Mouse (Mus musculus) intestine, postnatal 0 days (tissue): Measurements from ENCODE around the gene Polr2g. TPM values are rescaled to one million over a fixed set of nuclear protein-coding genes. Genes with fewer than 3 reads are reported as not detected.
"Not testable (repeated sequence)": the region's sequence is repeated elsewhere in the genome, so short reads cannot be mapped to it uniquely, and the experiment has no call there.

Experiments
- ATAC-seq: fragments of 200-750 bp; cut with Nextera tagmentation; 2 replicates; pipeline ENCODE4 v1.8.0; 2017; ENCODE audit warnings: mild to moderate bottlenecking, moderate TSS enrichment, moderate library complexity
- H3K27ac ChIP-seq: fragments of 300-500 bp; sonication (generic); 2 replicates; pipeline ENCODE4 v1.5.1; 2014; ENCODE audit warnings: mild to moderate bottlenecking, low read depth, low read length, moderate library complexity
- H3K27me3 ChIP-seq: fragments of 300-500 bp; sonication (generic); replicated peaks from 2 replicates; pipeline ENCODE4 v1.6.1; 2014; ENCODE audit warnings: low read length, mixed read lengths; ENCODE audit not compliant: control insufficient read depth, insufficient read depth
- H3K36me3 ChIP-seq: fragments of 300-500 bp; sonication (generic); 2 replicates; pipeline ENCODE4 v1.6.1; 2014; ENCODE audit warnings: mild to moderate bottlenecking, moderate library complexity; ENCODE audit not compliant: control insufficient read depth, insufficient read depth
- H3K4me1 ChIP-seq: fragments of 300-500 bp; sonication (generic); replicated peaks from 2 replicates; pipeline ENCODE4 v1.6.1; 2014; ENCODE audit warnings: antibody characterized with exemption, low read length, mixed read lengths; ENCODE audit not compliant: control insufficient read depth, insufficient read depth
- H3K4me2 ChIP-seq: fragments of 300-500 bp; sonication (generic); replicated peaks from 2 replicates; pipeline ENCODE4 v1.6.1; 2014; ENCODE audit warnings: low read depth, mild to moderate bottlenecking, moderate library complexity
- H3K4me3 ChIP-seq: fragments of 300-500 bp; sonication (generic); 2 replicates; pipeline ENCODE4 v1.5.1; 2014; ENCODE audit warnings: low read depth, low read length
- H3K9ac ChIP-seq: fragments of 300-500 bp; sonication (generic); 2 replicates; pipeline ENCODE4 v1.6.1; 2014; ENCODE audit warnings: mild to moderate bottlenecking, low read depth, low read length
- H3K9me3 ChIP-seq: fragments of 300-500 bp; sonication (generic); 2 replicates; pipeline ENCODE4 v1.6.1; 2016; ENCODE audit warnings: mixed run types; ENCODE audit not compliant: control insufficient read depth
- CTCF ChIP-seq: sonication (generic); IDR thresholded peaks from 2 replicates; pipeline ENCODE4 v1.5.1; 2016; ENCODE audit warnings: low read depth, mild to moderate bottlenecking, control low read depth, antibody characterized with exemption, moderate library complexity
- WGBS: fragments of 180-500 bp; shearing (Covaris S2); extraction: QIAGEN DNeasy Blood & Tissue Kit; methylation state at CpG from one replicate; pipeline ENCODE4 v1.1.7; 2014; 5-methylcytosine and 5-hydroxymethylcytosine counted together
- polyA plus RNA-seq: library from polyadenylated mRNA; unstranded; fragments of >200 nt; fragmentation: Nextera tagmentation; extraction: Ambion mirVana; gene quantifications from 2 replicates; pipeline ENCODE4 v1.2.1, GENCODE M21; 2015

The Polr2g gene
- polyA plus RNA-seq, 1 experiment from 2014 or later = 114 TPM

- H3K4me2 ChIP-seq = peak within 1 kb of the TSS; percentile 89
- H3K27me3 ChIP-seq = no peaks in the 10 kb centered on the region
- H3K4me1 ChIP-seq = no peaks in the 10 kb centered on the region
- H3K9me3 ChIP-seq = no peaks in the 10 kb centered on the region
- no peak for ATAC-seq
- WGBS = 81% methylated on average over 11 of the region's 11 CpGs
- TF ChIP-seq CTCF = no peak
- peak within 1 kb of the TSS; percentile 62 for H3K4me3 ChIP-seq
- H3K9ac ChIP-seq = peak within 1 kb of the TSS; percentile 83
- H3K36me3 ChIP-seq = peaks cover 11% of the 10 kb centered on the region; the same call in 1 of the 2 replicates
- peak within 1 kb of the TSS; percentile 92 for H3K27ac ChIP-seq
These were observed 40.9 kb upstream of the Polr2g start, which contains the start of gene Gng3 for GRCm38 (mm10) chr19:8839103-8839907. Gene Gng3 (minus strand): TSS chr19:8839194.

GRCm38 (mm10) chr19:8838041-8838730 lies 39.8 kb upstream of the Polr2g start:
- H3K9ac ChIP-seq = peak overlapping the region; percentile 83
- H3K4me3 ChIP-seq = peak overlapping the region; percentile 62
- WGBS = 20% methylated on average over 15 of the region's 15 CpGs
- H3K9me3 ChIP-seq = no peaks in the 10 kb centered on the region
- no peaks in the 10 kb centered on the region for H3K4me1 ChIP-seq
- no peaks in the 10 kb centered on the region for H3K27me3 ChIP-seq
- no peak for TF ChIP-seq CTCF
- peak overlapping the region; percentile 92 for H3K27ac ChIP-seq
- H3K36me3 ChIP-seq = peaks cover 15% of the 10 kb centered on the region
- no peak for ATAC-seq
- peak overlapping the region; percentile 89 for H3K4me2 ChIP-seq

- peaks cover 24% of the 10 kb centered on the region for H3K36me3 ChIP-seq
- no peaks in the 10 kb centered on the region for H3K9me3 ChIP-seq
- peak within 1 kb of the TSS; percentile 89 for H3K4me2 ChIP-seq
- peak within 1 kb of the TSS; percentile 83 for H3K9ac ChIP-seq
- peak within 1 kb of the TSS; percentile 92 for H3K27ac ChIP-seq
- peak; percentile 74 for TF ChIP-seq CTCF
- ATAC-seq = peak; percentile 74
- no peaks in the 10 kb centered on the region for H3K4me1 ChIP-seq
- H3K27me3 ChIP-seq = no peaks in the 10 kb centered on the region
- WGBS = under 1% methylated on average over 38 of the region's 38 CpGs
- peak within 1 kb of the TSS; percentile 62 for H3K4me3 ChIP-seq
These were observed 38.9 kb upstream of the Polr2g start, which contains the start of gene Bscl2 for GRCm38 (mm10) chr19:8837251-8837791. Gene Bscl2 (plus strand): TSS chr19:8837467.

- not testable (repeated sequence) for H3K4me1 ChIP-seq, ATAC-seq, H3K27me3 ChIP-seq, H3K9me3 ChIP-seq, H3K27ac ChIP-seq, H3K4me3 ChIP-seq, H3K9ac ChIP-seq, H3K4me2 ChIP-seq
- WGBS = 92% methylated on average over 10 of the region's 10 CpGs
- peaks cover 34% of the 10 kb centered on the region for H3K36me3 ChIP-seq
These were observed 38.0 kb upstream of the Polr2g start for GRCm38 (mm10) chr19:8836327-8836726.

- Histone ChIP-seq H3K4me3 (no peak overlapping the region), H3K27me3 (no peaks in the 10 kb centered on the region), H3K36me3 (peaks cover 67% of the 10 kb centered on the region), H3K27ac (no peak overlapping the region), H3K9ac (no peak overlapping the region), H3K4me1 (no peaks in the 10 kb centered on the region), H3K4me2 (no peak overlapping the region), H3K9me3 (no peaks in the 10 kb centered on the region)
- WGBS = 89% methylated on average over 4 of the region's 4 CpGs
- TF ChIP-seq CTCF = no peak
- no peak for ATAC-seq
These were observed 34.6 kb upstream of the Polr2g start for GRCm38 (mm10) chr19:8832971-8833370.

- H3K36me3 ChIP-seq = peaks cover 82% of the 10 kb centered on the region
- TF ChIP-seq CTCF = no peak
- no peak for ATAC-seq
- H3K27ac ChIP-seq = no peak overlapping the region
- H3K4me2 ChIP-seq = no peak overlapping the region
- no peak overlapping the region for H3K4me3 ChIP-seq
- no peaks in the 10 kb centered on the region for H3K4me1 ChIP-seq
- H3K9me3 ChIP-seq = no peaks in the 10 kb centered on the region
- H3K9ac ChIP-seq = no peak overlapping the region
- WGBS = 84% methylated on average over 11 of the region's 11 CpGs
- H3K27me3 ChIP-seq = no peaks in the 10 kb centered on the region
These were observed 32.9 kb upstream of the Polr2g start for GRCm38 (mm10) chr19:8831262-8831661.
